Mouse (Mus musculus) heart, adult 9 months (tissue): Measurements from ENCODE around the gene Gbe1.

ENCODE experiments used
- DNase-seq, 2 experiments: peaks; one replicate each; pipeline ENCODE4 v3.0.0; 2022; ENCODE audit warnings: low spot score in 2 of 2

Gene Gbe1

DNA sequence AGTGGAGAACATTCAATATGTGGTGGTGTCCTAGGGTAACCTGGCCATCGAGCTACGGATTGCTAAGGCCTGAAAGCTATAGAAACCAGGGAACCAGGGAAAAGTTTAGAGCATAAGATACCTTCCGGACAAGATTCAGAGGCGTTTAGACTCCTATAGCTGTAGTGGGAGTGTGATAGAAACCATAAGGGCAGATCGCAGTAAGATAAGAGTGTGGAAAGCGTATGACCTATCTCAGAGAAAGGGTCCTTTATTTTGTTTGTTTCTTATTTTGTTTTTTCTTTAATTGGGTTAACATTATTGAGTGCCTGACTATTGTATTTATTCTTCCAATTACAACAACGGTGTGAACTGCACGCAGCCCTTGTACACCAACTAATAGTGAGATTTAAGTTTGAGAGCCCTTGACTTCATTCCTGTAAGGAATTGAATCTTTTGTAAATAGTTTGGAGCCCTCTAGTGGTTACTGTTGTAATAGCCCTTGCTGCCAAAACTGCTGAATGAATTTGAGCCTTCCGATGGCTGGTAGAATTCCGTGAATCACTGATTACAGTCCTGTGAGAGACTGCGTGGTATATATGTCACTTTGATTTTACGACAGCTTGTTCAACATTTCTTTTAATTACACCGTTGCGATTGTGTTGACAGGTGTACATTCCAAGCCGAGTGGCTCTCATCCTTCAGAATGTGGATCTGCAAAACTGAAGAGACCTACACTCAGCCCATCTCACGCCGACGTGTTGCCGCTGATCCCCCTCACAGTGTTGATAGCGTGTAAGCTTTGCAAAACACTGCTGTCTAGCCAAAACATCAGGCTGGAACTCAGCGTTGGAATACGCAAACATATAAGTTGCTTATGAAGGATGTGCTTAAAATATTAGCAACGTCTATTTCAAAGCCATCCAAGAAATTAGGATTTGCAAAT is 254.9 kb downstream of the Gbe1 start:
- DNase-seq, result peak in 1 of 2 experiments; percentile 18

DNA sequence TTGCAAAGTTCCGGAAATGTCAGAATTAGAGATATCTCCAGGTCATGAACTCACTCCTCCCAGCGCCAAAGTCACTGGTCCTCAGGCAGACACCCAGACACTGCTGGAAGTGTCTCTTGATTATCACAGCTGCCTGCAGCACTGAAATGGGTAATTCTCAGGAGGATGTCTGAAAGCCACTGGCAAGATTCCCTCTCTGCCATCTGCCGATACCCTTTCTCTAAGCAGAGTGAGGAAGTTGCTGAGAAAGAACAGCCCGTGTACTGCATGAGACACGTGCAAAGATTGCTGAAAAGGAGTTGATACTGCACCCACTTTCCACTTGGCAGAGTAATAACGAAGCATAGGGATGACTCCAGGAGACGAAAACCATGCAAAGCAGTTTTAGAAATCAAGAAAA is 272.2 kb downstream of the Gbe1 start:
- peak; percentile 2 to 15 for DNase-seq

GRCm38 (mm10) chr16:70602326-70602725 is 288.6 kb downstream of the Gbe1 start:
- DNase-seq, result no peak

DNA sequence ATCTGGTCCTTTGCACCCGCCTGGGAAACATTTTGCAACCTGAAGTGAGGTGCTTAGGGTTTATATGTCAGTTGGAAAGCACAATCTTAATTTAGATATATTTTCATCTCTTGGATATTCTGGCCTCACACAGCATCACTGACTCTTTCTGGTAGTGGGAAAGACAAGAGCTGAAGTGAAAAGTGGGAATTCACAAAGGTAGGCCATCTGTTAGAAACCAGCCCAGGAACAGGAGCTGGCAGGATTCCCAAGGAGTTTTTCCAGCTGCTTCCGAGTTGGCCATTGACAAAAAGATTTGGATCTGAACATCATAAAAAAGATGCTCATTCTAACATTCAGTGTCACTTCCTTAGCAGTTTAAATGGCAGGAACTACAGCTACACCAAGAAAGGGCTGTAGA is 294.6 kb downstream of the Gbe1 start:
- DNase-seq, result no peak

GRCm38 (mm10) chr16:70617691-70618090 is 303.9 kb downstream of the Gbe1 start:
- no peak for DNase-seq

DNA sequence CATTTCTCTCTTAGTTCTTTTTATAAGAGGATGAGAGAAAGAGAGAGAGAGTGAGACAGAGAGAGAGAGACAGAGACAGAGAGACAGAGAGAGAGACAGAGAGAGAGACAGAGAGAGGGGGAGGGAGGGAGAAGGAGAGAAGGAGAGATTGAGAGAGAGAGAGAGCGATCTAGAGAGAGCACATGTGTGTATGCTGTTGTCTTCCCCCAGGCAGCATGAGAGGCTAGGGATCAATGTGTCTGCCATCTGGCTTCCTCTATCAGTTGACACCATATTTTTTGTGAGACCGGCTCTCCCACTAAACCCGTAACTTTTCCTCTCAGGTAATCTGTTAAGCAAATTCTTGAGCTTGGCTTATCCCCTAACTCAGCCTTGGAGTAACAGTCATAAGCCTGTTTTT is 304.4 kb downstream of the Gbe1 start:
- DNase-seq, result no peak
